Mouse (Mus musculus): ENCODE measurements around the gene Gm49355.
A peak's percentile ranks its signal among the peaks of the same experiment; 100 is the strongest.
"Not testable (repeated sequence)": the region's sequence is repeated elsewhere in the genome, so short reads cannot be mapped to it uniquely, and the experiment has no call there.

Gm49355 gene

GRCm38 (mm10) chr14:12283641-12284040, at the start of gene Gm49355:
Gene Gm49355, plus strand, starts transcription at chr14:12283976.
- no peak for DNase-seq

DNA sequence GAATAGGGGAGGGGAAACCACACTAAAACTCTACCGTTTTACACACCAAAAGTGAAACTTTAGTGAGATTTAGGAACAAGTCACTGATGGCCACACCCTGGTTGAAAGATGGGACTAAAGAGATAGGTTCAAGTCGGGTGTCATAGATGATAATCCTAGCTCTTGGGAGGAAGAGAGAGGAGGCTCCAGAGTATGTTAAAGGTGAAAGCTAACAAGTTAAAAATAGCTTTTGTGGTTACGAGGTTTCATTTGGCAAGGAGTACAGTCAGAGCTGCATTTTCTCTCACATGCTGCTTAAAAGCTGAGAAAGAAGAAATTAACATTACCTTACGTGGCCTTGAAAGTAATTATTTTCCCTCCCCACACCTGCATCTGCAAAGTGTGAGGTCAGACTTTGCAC, 40.0 kb upstream of the Gm49355 start:
- no peak for DNase-seq

DNA sequence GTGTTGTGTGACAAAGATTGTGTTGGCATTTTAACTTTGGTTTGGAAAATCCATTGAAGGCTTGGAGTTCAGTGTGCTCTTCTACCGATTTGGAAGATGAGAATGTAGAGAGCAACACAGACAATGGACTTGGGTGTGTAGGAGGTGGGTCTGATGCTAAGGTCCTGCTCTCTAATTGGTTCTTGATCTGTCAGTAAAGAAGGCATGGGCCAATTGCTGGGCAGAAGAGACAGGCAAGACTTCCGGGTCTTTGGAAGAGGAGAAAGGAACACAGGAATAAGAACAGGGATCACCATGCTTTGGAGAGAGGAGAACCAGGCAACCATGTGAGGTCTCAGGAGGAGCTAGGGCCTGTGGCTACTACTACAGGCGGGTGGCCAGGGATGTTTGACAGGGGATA, 7.7 kb upstream of the Gm49355 start:
- DNase-seq = peak in 1 of 2 experiments; percentile 12

DNA sequence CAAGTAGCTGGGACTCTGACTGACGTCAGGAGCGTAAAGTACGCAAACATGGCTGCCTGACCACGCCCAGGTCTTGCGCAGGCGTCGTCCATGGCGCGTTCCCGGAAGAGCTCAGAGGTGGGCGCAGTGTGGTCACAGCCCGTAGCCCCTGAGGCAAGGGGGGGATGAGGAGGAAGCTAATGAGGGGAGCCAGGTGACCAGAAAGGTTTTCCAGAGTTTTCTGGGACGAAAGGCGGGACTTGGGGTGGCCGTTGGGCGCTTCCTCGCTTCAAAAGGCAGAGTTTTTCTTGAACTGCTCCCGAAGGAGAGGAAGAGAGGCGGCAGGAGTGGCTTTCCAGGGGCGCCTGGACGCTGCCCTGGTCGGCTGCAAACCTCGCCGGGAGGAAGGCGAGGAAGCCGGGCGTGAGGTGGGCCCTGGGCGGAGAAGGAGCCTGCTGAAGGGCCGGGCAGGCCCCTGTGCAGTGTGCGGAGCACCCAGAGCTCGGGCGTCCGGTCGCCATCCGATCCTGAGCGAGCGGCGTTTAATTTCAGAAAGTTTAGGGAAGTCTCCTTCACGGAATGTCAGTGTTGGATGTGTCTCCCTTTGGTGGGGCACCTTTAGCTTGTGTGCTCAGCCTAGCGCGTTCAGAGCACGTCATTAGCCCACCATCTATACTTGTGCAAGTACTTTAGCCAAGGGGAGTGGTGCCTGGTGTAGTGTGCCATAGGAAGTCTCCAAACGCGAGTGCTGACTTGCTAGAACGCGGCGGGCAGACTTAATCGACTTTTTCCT, 551 bp downstream of the Gm49355 start, which contains the start of gene 3830406C13Rik:
3830406C13Rik (plus strand) TSS at position 33 of the 772 bp plus-strand sequence.
- peak; percentile 91 to 95 for DNase-seq

GRCm38 (mm10) chr14:12289747-12290146, 6.0 kb downstream of the Gm49355 start:
- DNase-seq = not testable (repeated sequence)

DNA sequence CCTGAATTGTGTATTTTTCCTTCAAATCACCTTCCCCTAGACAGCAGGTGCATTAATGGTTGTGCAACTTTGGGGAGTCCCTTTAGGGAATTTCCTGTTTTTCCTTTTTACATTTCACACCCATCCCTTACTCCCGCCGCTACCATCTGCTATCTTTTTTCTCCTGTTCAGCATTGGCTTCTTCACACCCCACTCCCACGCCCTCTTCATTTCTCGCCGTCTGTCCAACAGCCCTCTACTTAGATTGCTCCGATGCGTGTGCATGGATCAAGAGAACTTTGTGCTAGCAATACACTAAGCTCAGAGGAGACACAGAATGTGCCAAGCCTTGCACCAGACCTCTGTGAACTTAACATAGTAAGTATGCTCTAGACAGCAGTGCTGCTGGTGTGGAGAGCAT, 12.6 kb downstream of the Gm49355 start:
- DNase-seq = peak; percentile 21 to 45

- DNase-seq = no peak
These were observed 15.4 kb downstream of the Gm49355 start for GRCm38 (mm10) chr14:12299171-12299570.

DNA sequence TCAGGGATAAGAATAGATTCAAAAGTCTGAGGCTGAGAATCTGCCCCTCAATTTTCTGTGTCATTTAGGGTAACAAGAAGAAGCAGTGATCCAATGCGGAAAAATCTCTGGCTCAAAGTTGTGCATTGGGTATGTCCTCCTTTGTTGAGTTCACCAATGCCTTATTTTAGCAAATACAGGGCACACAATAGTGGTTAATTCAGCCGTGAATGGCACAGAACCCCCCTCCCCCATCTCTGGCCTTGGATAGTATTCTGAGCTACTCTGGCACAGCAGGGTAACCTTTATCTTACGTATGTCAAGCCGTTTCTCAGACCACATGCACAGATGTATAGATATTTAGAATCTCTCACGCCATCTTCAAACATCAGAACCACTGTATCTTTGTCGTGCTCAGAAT, 15.9 kb downstream of the Gm49355 start:
- DNase-seq = peak in 1 of 2 experiments; percentile 6

- DNase-seq = no peak
These were observed 16.5 kb downstream of the Gm49355 start for GRCm38 (mm10) chr14:12300275-12300674.

GRCm38 (mm10) chr14:12300677-12301076, 16.9 kb downstream of the Gm49355 start:
- DNase-seq = peak; percentile 56 to 71

- no peak for DNase-seq
These were observed 19.3 kb downstream of the Gm49355 start for GRCm38 (mm10) chr14:12303106-12303505.

GRCm38 (mm10) chr14:12333622-12334021, 49.8 kb downstream of the Gm49355 start:
- DNase-seq = no peak

DNA sequence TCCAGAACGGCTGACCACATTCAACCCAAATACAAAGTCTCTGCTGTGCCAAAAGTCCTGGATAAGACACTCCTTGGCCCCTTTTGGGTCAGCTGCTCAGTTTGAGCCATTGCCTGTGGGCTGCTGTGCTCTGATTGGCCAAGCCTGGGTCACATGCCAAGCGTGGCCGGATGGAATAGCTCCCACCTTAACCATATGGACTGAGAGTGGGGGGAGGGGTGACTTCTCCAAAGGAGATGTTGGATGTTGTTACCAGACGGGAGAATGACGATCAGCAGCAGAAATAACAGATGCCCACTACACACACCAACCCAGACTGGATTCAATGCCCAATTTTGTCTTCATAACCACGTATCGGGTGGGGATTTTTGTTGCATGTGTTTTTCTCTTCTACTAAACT, 51.1 kb downstream of the Gm49355 start:
- peak; percentile 88 for DNase-seq

GRCm38 (mm10) chr14:12337421-12337997, 53.7 kb downstream of the Gm49355 start:
- peak in 1 of 2 experiments; percentile 6 for DNase-seq

- peak; percentile 14 to 25 for DNase-seq
These were observed 54.4 kb downstream of the Gm49355 start for GRCm38 (mm10) chr14:12337998-12338809.

GRCm38 (mm10) chr14:12338811-12339565, 55.2 kb downstream of the Gm49355 start:
- no peak for DNase-seq

GRCm38 (mm10) chr14:12340238-12341074, 56.7 kb downstream of the Gm49355 start:
- peak; percentile 10 to 33 for DNase-seq

GRCm38 (mm10) chr14:12341075-12341788, 57.5 kb downstream of the Gm49355 start:
- DNase-seq = peak; percentile 33 to 46

- DNase-seq = peak in 1 of 2 experiments; percentile 14
These were observed 58.1 kb downstream of the Gm49355 start for GRCm38 (mm10) chr14:12341789-12342457.

DNA sequence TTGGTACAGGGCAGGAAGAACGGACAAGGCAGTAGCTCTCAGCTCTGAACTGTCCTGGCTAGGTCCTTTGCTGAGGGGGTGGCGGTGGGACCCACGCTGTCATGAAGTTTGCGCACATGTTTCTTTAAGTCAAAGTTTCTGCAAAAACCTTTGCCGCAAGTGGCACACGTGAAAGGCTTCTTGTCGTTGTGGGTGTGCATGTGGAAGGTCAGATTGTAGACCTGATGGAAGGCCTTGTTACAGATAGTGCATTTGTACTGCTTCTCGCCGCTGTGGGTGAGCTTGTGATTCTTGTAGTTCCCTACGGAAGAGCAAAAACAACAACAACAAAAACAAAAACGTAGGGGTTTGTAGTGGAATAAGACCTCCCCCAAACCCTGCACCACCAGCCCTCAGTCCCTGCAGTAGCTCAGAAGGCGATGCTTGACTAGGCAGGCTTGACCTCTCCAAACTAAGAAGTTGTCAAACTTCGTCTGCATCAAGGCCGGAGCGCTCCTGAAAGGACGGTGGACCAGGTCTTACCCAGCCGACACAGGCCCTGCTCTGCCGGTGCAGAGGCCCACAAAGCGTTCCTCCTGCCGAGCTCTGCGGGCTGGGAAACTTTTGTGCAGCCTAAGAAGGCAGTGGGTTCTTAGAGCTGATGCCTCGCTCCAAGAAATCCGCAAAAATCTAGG, 58.8 kb downstream of the Gm49355 start:
- peak in 1 of 2 experiments; percentile 7 for DNase-seq

Data from cerebellum, postnatal 10 days (tissue).